Mouse (Mus musculus): ENCODE results near the gene Hapln1.

DNA sequence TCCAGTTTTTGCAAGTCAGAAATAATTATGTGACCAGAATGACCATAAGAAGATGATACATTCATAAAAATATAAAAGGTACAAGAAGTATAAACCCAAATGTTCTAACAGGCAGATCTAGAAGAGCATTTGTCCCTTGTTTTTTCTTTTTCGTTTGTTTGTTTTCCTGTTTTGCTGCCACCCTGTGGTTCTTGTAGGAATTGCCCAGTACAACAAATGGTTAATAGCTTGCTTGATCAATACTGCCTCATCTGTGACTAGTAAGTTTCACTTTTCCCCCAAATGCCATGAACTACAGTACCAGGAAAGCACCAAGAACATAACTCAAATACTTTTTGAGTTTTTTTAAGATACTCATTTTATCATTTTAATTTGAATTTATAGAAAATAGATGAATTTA, 11.9 kb downstream of the Hapln1 start:
- TF ChIP-seq CTCF (IDR thresholded peaks at IDR 0.05; ENCODE audit: low read depth) (peak; percentile 45; the same call in 1 of the 2 replicates), EP300 (IDR thresholded peaks at IDR 0.05; ENCODE audit: low read depth) (no peak)

Data from liver, embryonic 14.5 days (tissue).